Mouse (Mus musculus): ENCODE measurements at regions not wholly inside any gene's neighbourhood (a gene's known extent, or its start where the extent isn't known, plus 50 kb on each side); places are given as distances from the start of the nearest gene placed in this dataset.

- TF ChIP-seq BHLHE40 (IDR thresholded peaks at IDR 0.05; ENCODE audit: borderline replicate concordance, low read depth, low read length) (no peak), RCOR1 (IDR thresholded peaks at IDR 0.05; ENCODE audit: low read depth, low read length) (no peak)
Observed at GRCm38 (mm10) chr10:125759171-125759570, 206.8 kb upstream of the Lrig3 start.

GRCm38 (mm10) chr10:125762367-125763068 lies 203.4 kb upstream of the Lrig3 start:
- Histone ChIP-seq H3K9ac (ENCODE audit: control insufficient read depth, low read depth, low read length, poor library complexity, severe bottlenecking) (no peak overlapping the region), H3K4me1 (ENCODE audit: control insufficient read depth in 1 of 2, insufficient read depth in 2 of 2, low read length in 2 of 2) (no peaks in the 10 kb centered on the region), H3K27me3 (ENCODE audit: control insufficient read depth in 1 of 2, insufficient read depth in 2 of 2, low read length in 2 of 2) (no peaks in the 10 kb centered on the region), H3K9me3 (replicated peaks; ENCODE audit: insufficient read depth, low read length) (no peaks in the 10 kb centered on the region), H3K4me3 (ENCODE audit: control insufficient read depth in 1 of 2, insufficient read depth in 1 of 2, low read depth in 2 of 2, low read length in 2 of 2) (no peak overlapping the region), H3K36me3 (ENCODE audit: control insufficient read depth in 1 of 2, insufficient read depth in 2 of 2, low read length in 2 of 2) (no peaks in the 10 kb centered on the region), H3K79me2 (ENCODE audit: control insufficient read depth, insufficient read depth, low read length, poor library complexity) (no peaks in the 10 kb centered on the region), H3K27ac (ENCODE audit: control insufficient read depth, low read depth, low read length) (no peak overlapping the region)
- DNase-seq (ENCODE audit: low read depth, low spot score): no peak
- TF ChIP-seq MXI1 (IDR thresholded peaks at IDR 0.05; ENCODE audit: low read depth, low read length) (no peak), TAL1 (IDR thresholded peaks at IDR 0.05; ENCODE audit: low read length) (no peak)

More at GRCm38 (mm10) chr10:125759171-125759570, 206.8 kb upstream of the Lrig3 start:
- Histone ChIP-seq H3K9ac (ENCODE audit: control insufficient read depth, low read depth, low read length, poor library complexity, severe bottlenecking) (no peak overlapping the region), H3K27ac (ENCODE audit: control insufficient read depth, low read depth, low read length) (no peak overlapping the region), H3K4me3 (ENCODE audit: control insufficient read depth in 1 of 2, insufficient read depth in 1 of 2, low read depth in 2 of 2, low read length in 2 of 2) (no peak overlapping the region), H3K4me1 (ENCODE audit: control insufficient read depth in 1 of 2, insufficient read depth in 2 of 2, low read length in 2 of 2) (no peaks in the 10 kb centered on the region), H3K27me3 (ENCODE audit: control insufficient read depth in 1 of 2, insufficient read depth in 2 of 2, low read length in 2 of 2) (no peaks in the 10 kb centered on the region), H3K79me2 (ENCODE audit: control insufficient read depth, insufficient read depth, low read length, poor library complexity) (no peaks in the 10 kb centered on the region), H3K36me3 (ENCODE audit: control insufficient read depth in 1 of 2, insufficient read depth in 2 of 2, low read length in 2 of 2) (no peaks in the 10 kb centered on the region), H3K9me3 (replicated peaks; ENCODE audit: insufficient read depth, low read length) (no peaks in the 10 kb centered on the region)
- no peak for DNase-seq (ENCODE audit: low read depth, low spot score)

DNA sequence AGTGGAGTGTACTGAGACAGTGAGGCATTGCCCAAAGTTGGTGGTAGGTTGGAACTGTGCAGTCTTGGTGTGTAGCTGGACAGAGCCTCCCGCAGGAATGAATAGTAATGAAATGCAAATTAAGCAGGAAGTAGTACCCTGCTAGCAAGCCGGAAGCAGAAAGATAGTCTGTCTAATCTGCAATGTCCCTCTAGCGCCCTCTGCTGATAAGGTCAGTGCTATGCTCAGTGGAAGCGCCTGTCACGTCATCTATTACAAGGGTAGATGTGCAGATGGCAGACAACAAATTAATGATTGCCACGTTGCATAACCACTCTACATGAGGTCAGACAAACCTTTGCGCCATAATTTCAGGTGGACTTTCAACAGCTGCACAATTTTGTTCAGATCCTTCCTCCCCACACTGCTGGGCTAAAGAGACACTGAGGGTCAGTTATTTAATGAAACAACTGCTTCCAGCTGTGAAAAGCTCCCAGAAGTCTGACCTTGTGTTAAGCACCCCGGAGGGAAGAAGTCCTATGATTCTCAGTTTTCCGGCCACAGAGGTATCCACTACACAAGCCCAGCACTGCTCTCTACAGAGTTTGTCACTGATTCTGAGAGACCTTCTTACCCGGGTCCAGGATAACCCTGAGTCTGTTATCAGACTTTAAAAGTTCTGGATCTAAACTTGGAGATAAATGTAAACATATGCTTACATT lies 201.4 kb upstream of the Lrig3 start:
- Histone ChIP-seq H3K79me2 (ENCODE audit: control insufficient read depth, insufficient read depth, low read length, poor library complexity) (no peaks in the 10 kb centered on the region), H3K4me1 (ENCODE audit: control insufficient read depth in 1 of 2, insufficient read depth in 2 of 2, low read length in 2 of 2) (no peaks in the 10 kb centered on the region), H3K27ac (ENCODE audit: control insufficient read depth, low read depth, low read length) (no peak overlapping the region), H3K27me3 (ENCODE audit: control insufficient read depth in 1 of 2, insufficient read depth in 2 of 2, low read length in 2 of 2) (no peaks in the 10 kb centered on the region), H3K9me3 (replicated peaks; ENCODE audit: insufficient read depth, low read length) (no peaks in the 10 kb centered on the region), H3K36me3 (ENCODE audit: control insufficient read depth in 1 of 2, insufficient read depth in 2 of 2, low read length in 2 of 2) (no peaks in the 10 kb centered on the region), H3K4me3 (ENCODE audit: control insufficient read depth in 1 of 2, insufficient read depth in 1 of 2, low read depth in 2 of 2, low read length in 2 of 2) (no peak overlapping the region), H3K9ac (ENCODE audit: control insufficient read depth, low read depth, low read length, poor library complexity, severe bottlenecking) (no peak overlapping the region)
- peak; percentile 4 for DNase-seq (ENCODE audit: low read depth, low spot score)
- peak; percentile 18; the same call in 1 of the 2 replicates for TF ChIP-seq SMC3 (IDR thresholded peaks at IDR 0.05; ENCODE audit: low read depth, low read length)
- no peak for TF ChIP-seq MXI1 (IDR thresholded peaks at IDR 0.05; ENCODE audit: low read depth, low read length)
- TF ChIP-seq CTCF (IDR thresholded peaks at IDR 0.05 in 2 of 3, conservative IDR thresholded peaks at IDR 0.05 in 1 of 3; ENCODE audit: control insufficient read depth in 1 of 3, insufficient read depth in 1 of 3, low read depth in 2 of 3, low read length in 3 of 3, poor library complexity in 1 of 3, severe bottlenecking in 1 of 3): peak; percentile 12 to 18 (median 17); a peak in 1 of 6 replicates
